Mouse (Mus musculus): ENCODE measurements around the gene Gmeb1. TPM values are rescaled to one million over a fixed set of nuclear protein-coding genes. Genes with fewer than 3 reads are reported as not detected.
A peak's percentile ranks its signal among the peaks of the same experiment; 100 is the strongest.

Gmeb1 gene
- polyA plus RNA-seq, 2 experiments, result 28.4 to 33.8 TPM

GRCm38 (mm10) chr4:132253622-132254021 lies 7.8 kb downstream of the Gmeb1 start:
- DNase-seq (ENCODE audit: low spot score), result no peak
- no peak for ATAC-seq (ENCODE audit: low FRiP score, low read depth)
- Histone ChIP-seq H3K4me3 (replicated peaks; ENCODE audit: low read length) (no peak overlapping the region), H3K9me3 (ENCODE audit: control insufficient read depth, low read length) (no peaks in the 10 kb centered on the region), H3K27me3 (ENCODE audit: control insufficient read depth, insufficient read depth, low read length) (no peaks in the 10 kb centered on the region), H3K4me1 (ENCODE audit: control insufficient read depth, insufficient read depth, low read length) (no peaks in the 10 kb centered on the region), H3K9ac (ENCODE audit: low read depth, low read length, severe bottlenecking) (no peak overlapping the region), H3K36me3 (ENCODE audit: control insufficient read depth, insufficient read depth, low read length) (peaks cover 30% of the 10 kb centered on the region), H3K27ac (replicated peaks; ENCODE audit: low read depth, low read length) (no peak overlapping the region), H3K4me2 (replicated peaks; ENCODE audit: low read depth, low read length, severe bottlenecking) (no peak overlapping the region)
- no peak for TF ChIP-seq POLR2A (IDR thresholded peaks at IDR 0.05; ENCODE audit: borderline replicate concordance, extremely low read depth, insufficient read depth, insufficient read length)
- 90% methylated on average over 2 of the region's 2 CpGs for WGBS

- H3K9ac ChIP-seq (ENCODE audit: low read depth, low read length, severe bottlenecking), result no peak overlapping the region
- ATAC-seq (ENCODE audit: low FRiP score, low read depth) (no peak), DNase-seq (ENCODE audit: low spot score) (no peak)
- H3K27ac ChIP-seq (replicated peaks; ENCODE audit: low read depth, low read length), result no peak overlapping the region
- H3K4me1 ChIP-seq (ENCODE audit: control insufficient read depth, insufficient read depth, low read length), result no peaks in the 10 kb centered on the region
- no peaks in the 10 kb centered on the region for H3K27me3 ChIP-seq (ENCODE audit: control insufficient read depth, insufficient read depth, low read length)
- 92% methylated on average over 8 of the region's 8 CpGs for WGBS
- no peak overlapping the region for H3K4me2 ChIP-seq (replicated peaks; ENCODE audit: low read depth, low read length, severe bottlenecking)
- no peak overlapping the region for H3K4me3 ChIP-seq (replicated peaks; ENCODE audit: low read length)
- TF ChIP-seq POLR2A (IDR thresholded peaks at IDR 0.05; ENCODE audit: borderline replicate concordance, extremely low read depth, insufficient read depth, insufficient read length), result no peak
- no peaks in the 10 kb centered on the region for H3K9me3 ChIP-seq (ENCODE audit: control insufficient read depth, low read length)
- H3K36me3 ChIP-seq (ENCODE audit: control insufficient read depth, insufficient read depth, low read length), result peaks cover 35% of the 10 kb centered on the region
Measured at GRCm38 (mm10) chr4:132253128-132253527, 8.3 kb downstream of the Gmeb1 start.

- peaks cover 47% of the 10 kb centered on the region for H3K36me3 ChIP-seq (ENCODE audit: control insufficient read depth, insufficient read depth, low read length)
- 93% methylated on average over 9 of the region's 9 CpGs for WGBS
Measured at GRCm38 (mm10) chr4:132251596-132251995, 9.8 kb downstream of the Gmeb1 start.

GRCm38 (mm10) chr4:132247451-132247997 lies 13.9 kb downstream of the Gmeb1 start:
- Histone ChIP-seq H3K9ac (ENCODE audit: low read depth, low read length, severe bottlenecking) (no peak overlapping the region), H3K4me2 (replicated peaks; ENCODE audit: low read depth, low read length, severe bottlenecking) (no peak overlapping the region), H3K36me3 (ENCODE audit: control insufficient read depth, insufficient read depth, low read length) (peaks cover 75% of the 10 kb centered on the region), H3K27ac (replicated peaks; ENCODE audit: low read depth, low read length) (no peak overlapping the region), H3K4me1 (ENCODE audit: control insufficient read depth, insufficient read depth, low read length) (no peaks in the 10 kb centered on the region), H3K9me3 (ENCODE audit: control insufficient read depth, low read length) (no peaks in the 10 kb centered on the region), H3K4me3 (replicated peaks; ENCODE audit: low read length) (no peak overlapping the region), H3K27me3 (ENCODE audit: control insufficient read depth, insufficient read depth, low read length) (no peaks in the 10 kb centered on the region)
- TF ChIP-seq POLR2A (IDR thresholded peaks at IDR 0.05; ENCODE audit: borderline replicate concordance, extremely low read depth, insufficient read depth, insufficient read length), result no peak
- DNase-seq (ENCODE audit: low spot score) (no peak), ATAC-seq (ENCODE audit: low FRiP score, low read depth) (0 out of 2 replicates have a peak, but pooled peaks have one; percentile 37)
- WGBS, result 91% methylated on average over 5 of the region's 5 CpGs

More at GRCm38 (mm10) chr4:132251596-132251995, 9.8 kb downstream of the Gmeb1 start:
- Histone ChIP-seq H3K4me3 (replicated peaks; ENCODE audit: low read length) (no peak overlapping the region), H3K4me1 (ENCODE audit: control insufficient read depth, insufficient read depth, low read length) (no peaks in the 10 kb centered on the region), H3K9ac (ENCODE audit: low read depth, low read length, severe bottlenecking) (no peak overlapping the region; the same call in 1 of the 2 replicates), H3K27ac (replicated peaks; ENCODE audit: low read depth, low read length) (no peak overlapping the region), H3K4me2 (replicated peaks; ENCODE audit: low read depth, low read length, severe bottlenecking) (no peak overlapping the region), H3K27me3 (ENCODE audit: control insufficient read depth, insufficient read depth, low read length) (no peaks in the 10 kb centered on the region), H3K9me3 (ENCODE audit: control insufficient read depth, low read length) (no peaks in the 10 kb centered on the region)
- DNase-seq (ENCODE audit: low spot score) (no peak), ATAC-seq (ENCODE audit: low FRiP score, low read depth) (no peak)
- no peak for TF ChIP-seq POLR2A (IDR thresholded peaks at IDR 0.05; ENCODE audit: borderline replicate concordance, extremely low read depth, insufficient read depth, insufficient read length)

GRCm38 (mm10) chr4:132245643-132246042 lies 15.8 kb downstream of the Gmeb1 start:
- Histone ChIP-seq H3K4me1 (ENCODE audit: control insufficient read depth, insufficient read depth, low read length) (no peaks in the 10 kb centered on the region), H3K4me3 (replicated peaks; ENCODE audit: low read length) (no peak overlapping the region), H3K9ac (ENCODE audit: low read depth, low read length, severe bottlenecking) (no peak overlapping the region), H3K27ac (replicated peaks; ENCODE audit: low read depth, low read length) (no peak overlapping the region), H3K27me3 (ENCODE audit: control insufficient read depth, insufficient read depth, low read length) (no peaks in the 10 kb centered on the region), H3K9me3 (ENCODE audit: control insufficient read depth, low read length) (no peaks in the 10 kb centered on the region), H3K36me3 (ENCODE audit: control insufficient read depth, insufficient read depth, low read length) (peaks cover 77% of the 10 kb centered on the region), H3K4me2 (replicated peaks; ENCODE audit: low read depth, low read length, severe bottlenecking) (no peak overlapping the region)
- no peak for ATAC-seq (ENCODE audit: low FRiP score, low read depth)
- TF ChIP-seq POLR2A (IDR thresholded peaks at IDR 0.05; ENCODE audit: borderline replicate concordance, extremely low read depth, insufficient read depth, insufficient read length), result no peak
- no peak for DNase-seq (ENCODE audit: low spot score)
- 94% methylated on average over 3 of the region's 3 CpGs for WGBS
